Mouse (Mus musculus): Measurements from ENCODE around the gene Plekho2. TPM values are rescaled to one million over a fixed set of nuclear protein-coding genes. Genes with fewer than 3 reads are reported as not detected.

Plekho2 gene
- total RNA-seq, 1 experiment from 2014 or later, result 36.1 TPM

GRCm38 (mm10) chr9:65552711-65553110 lies 27.1 kb downstream of the Plekho2 start:
- DNase-seq, result no peak

- DNase-seq, result peak; percentile 66
Measured at GRCm38 (mm10) chr9:65552141-65552540, 27.7 kb downstream of the Plekho2 start.

- DNase-seq, result peak; percentile 80
Measured at GRCm38 (mm10) chr9:65551035-65551434, 28.8 kb downstream of the Plekho2 start.

- DNase-seq, result no peak
Measured at GRCm38 (mm10) chr9:65550079-65550831, 29.6 kb downstream of the Plekho2 start.

GRCm38 (mm10) chr9:65549643-65550042 lies 30.2 kb downstream of the Plekho2 start:
- no peak for DNase-seq

GRCm38 (mm10) chr9:65549139-65549538 lies 30.7 kb downstream of the Plekho2 start:
- peak; percentile 40 for DNase-seq

GRCm38 (mm10) chr9:65548311-65548710 lies 31.5 kb downstream of the Plekho2 start:
- peak; percentile 62 for DNase-seq

- peak; percentile 56 for DNase-seq
Measured at GRCm38 (mm10) chr9:65547844-65548243, 32.0 kb downstream of the Plekho2 start.

GRCm38 (mm10) chr9:65547111-65547510 lies 32.7 kb downstream of the Plekho2 start:
- peak; percentile 66 for DNase-seq

- peak; percentile 83 for DNase-seq
Measured at GRCm38 (mm10) chr9:65546413-65546695, 33.5 kb downstream of the Plekho2 start.

GRCm38 (mm10) chr9:65545635-65546412 lies 34.0 kb downstream of the Plekho2 start:
- DNase-seq, result peak; percentile 50

- no peak for DNase-seq
Measured at GRCm38 (mm10) chr9:65542111-65542524, 37.7 kb downstream of the Plekho2 start.

GRCm38 (mm10) chr9:65541126-65542068 lies 38.4 kb downstream of the Plekho2 start:
- peak; percentile 87 for DNase-seq

- no peak for DNase-seq
Measured at GRCm38 (mm10) chr9:65539697-65540096, 40.1 kb downstream of the Plekho2 start.

- peak; percentile 63 for DNase-seq
Measured at GRCm38 (mm10) chr9:65537901-65538630, 41.8 kb downstream of the Plekho2 start.

- DNase-seq, result no peak
Measured at GRCm38 (mm10) chr9:65536491-65536890, 43.3 kb downstream of the Plekho2 start.

GRCm38 (mm10) chr9:65535789-65536469 lies 43.9 kb downstream of the Plekho2 start:
- DNase-seq, result no peak

GRCm38 (mm10) chr9:65535191-65535722 lies 44.6 kb downstream of the Plekho2 start:
- peak; percentile 31 for DNase-seq

GRCm38 (mm10) chr9:65534111-65534510 lies 45.7 kb downstream of the Plekho2 start:
- DNase-seq, result no peak

- no peak for DNase-seq
Measured at GRCm38 (mm10) chr9:65532986-65533385, 46.9 kb downstream of the Plekho2 start.

GRCm38 (mm10) chr9:65531283-65531682 lies 48.6 kb downstream of the Plekho2 start:
- DNase-seq, result no peak

Data from adrenal gland, postnatal 14 days (tissue).